Mouse (Mus musculus): ENCODE results near the gene Cnot6l. TPM values are rescaled to one million over a fixed set of nuclear protein-coding genes. Genes with fewer than 3 reads are reported as not detected.

Cnot6l gene
- polyA plus RNA-seq, 2 experiments = 16.5 to 25.8 TPM

GRCm38 (mm10) chr5:96162399-96163331 is 1.3 kb downstream of the Cnot6l start:
- H3K27ac ChIP-seq (replicated peaks; ENCODE audit: low read depth, low read length) = peak overlapping the region; percentile 98
- DNase-seq (ENCODE audit: low spot score) (peak; percentile 90), ATAC-seq (ENCODE audit: low FRiP score, low read depth) (peak; percentile 90)
- H3K4me3 ChIP-seq (replicated peaks; ENCODE audit: low read length) = peak overlapping the region; percentile 89
- no peaks in the 10 kb centered on the region for H3K36me3 ChIP-seq (ENCODE audit: control insufficient read depth, insufficient read depth, low read length)
- H3K4me2 ChIP-seq (replicated peaks; ENCODE audit: low read depth, low read length, severe bottlenecking) = peak overlapping the region; percentile 75
- H3K27me3 ChIP-seq (ENCODE audit: control insufficient read depth, insufficient read depth, low read length) = no peaks in the 10 kb centered on the region
- TF ChIP-seq POLR2A (IDR thresholded peaks at IDR 0.05; ENCODE audit: borderline replicate concordance, extremely low read depth, insufficient read depth, insufficient read length) = peak; percentile 82; the same call in 1 of the 2 replicates
- under 1% methylated on average over 56 of the region's 56 CpGs for WGBS
- H3K9me3 ChIP-seq (ENCODE audit: control insufficient read depth, low read length) = no peaks in the 10 kb centered on the region
- peak overlapping the region; percentile 97 for H3K9ac ChIP-seq (ENCODE audit: low read depth, low read length, severe bottlenecking)
- H3K4me1 ChIP-seq (ENCODE audit: control insufficient read depth, insufficient read depth, low read length) = peaks cover 7% of the 10 kb centered on the region

- Histone ChIP-seq H3K36me3 (ENCODE audit: control insufficient read depth, insufficient read depth, low read length) (no peaks in the 10 kb centered on the region), H3K4me1 (ENCODE audit: control insufficient read depth, insufficient read depth, low read length) (peaks cover 7% of the 10 kb centered on the region), H3K4me2 (replicated peaks; ENCODE audit: low read depth, low read length, severe bottlenecking) (peak overlapping the region; percentile 75), H3K27ac (replicated peaks; ENCODE audit: low read depth, low read length) (peak overlapping the region; percentile 98), H3K27me3 (ENCODE audit: control insufficient read depth, insufficient read depth, low read length) (no peaks in the 10 kb centered on the region), H3K4me3 (replicated peaks; ENCODE audit: low read length) (peak overlapping the region; percentile 89), H3K9ac (ENCODE audit: low read depth, low read length, severe bottlenecking) (peak overlapping the region; percentile 97), H3K9me3 (ENCODE audit: control insufficient read depth, low read length) (no peaks in the 10 kb centered on the region)
- peak; percentile 28 for DNase-seq (ENCODE audit: low spot score)
- TF ChIP-seq POLR2A (IDR thresholded peaks at IDR 0.05; ENCODE audit: borderline replicate concordance, extremely low read depth, insufficient read depth, insufficient read length) = no peak
- ATAC-seq (ENCODE audit: low FRiP score, low read depth) = peak; percentile 51
- WGBS = 0% methylated on average over 64 of the region's 114 CpGs
Measured at GRCm38 (mm10) chr5:96161578-96162398, 2.2 kb downstream of the Cnot6l start.

DNA sequence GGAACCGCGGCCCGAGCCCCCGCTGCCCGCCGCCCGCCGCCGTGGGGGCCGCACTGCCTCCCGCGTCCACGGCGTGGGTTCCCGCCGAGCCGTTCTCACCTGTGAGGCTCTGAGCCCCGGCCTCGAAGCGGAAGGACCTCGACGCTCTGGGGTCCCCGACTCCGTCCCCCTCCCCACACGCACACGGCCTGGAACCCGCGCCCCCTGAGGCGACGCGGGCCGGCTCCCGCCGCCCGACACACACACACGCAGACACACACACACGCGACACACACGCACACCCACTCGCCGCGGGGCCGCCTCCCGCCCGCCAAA is 2.8 kb downstream of the Cnot6l start:
- ATAC-seq (ENCODE audit: low FRiP score, low read depth) = peak; percentile 12; the same call in 1 of the 2 replicates
- WGBS = 0% methylated on average over 23 of the region's 45 CpGs
- Histone ChIP-seq H3K27ac (replicated peaks; ENCODE audit: low read depth, low read length) (peak overlapping the region; percentile 98), H3K9me3 (ENCODE audit: control insufficient read depth, low read length) (no peaks in the 10 kb centered on the region), H3K4me1 (ENCODE audit: control insufficient read depth, insufficient read depth, low read length) (peaks cover 7% of the 10 kb centered on the region), H3K27me3 (ENCODE audit: control insufficient read depth, insufficient read depth, low read length) (no peaks in the 10 kb centered on the region), H3K4me2 (replicated peaks; ENCODE audit: low read depth, low read length, severe bottlenecking) (peak overlapping the region; percentile 75), H3K36me3 (ENCODE audit: control insufficient read depth, insufficient read depth, low read length) (no peaks in the 10 kb centered on the region), H3K9ac (ENCODE audit: low read depth, low read length, severe bottlenecking) (peak overlapping the region; percentile 97), H3K4me3 (replicated peaks; ENCODE audit: low read length) (peak overlapping the region; percentile 89)
- no peak for DNase-seq (ENCODE audit: low spot score)
- TF ChIP-seq POLR2A (IDR thresholded peaks at IDR 0.05; ENCODE audit: borderline replicate concordance, extremely low read depth, insufficient read depth, insufficient read length) = no peak

DNA sequence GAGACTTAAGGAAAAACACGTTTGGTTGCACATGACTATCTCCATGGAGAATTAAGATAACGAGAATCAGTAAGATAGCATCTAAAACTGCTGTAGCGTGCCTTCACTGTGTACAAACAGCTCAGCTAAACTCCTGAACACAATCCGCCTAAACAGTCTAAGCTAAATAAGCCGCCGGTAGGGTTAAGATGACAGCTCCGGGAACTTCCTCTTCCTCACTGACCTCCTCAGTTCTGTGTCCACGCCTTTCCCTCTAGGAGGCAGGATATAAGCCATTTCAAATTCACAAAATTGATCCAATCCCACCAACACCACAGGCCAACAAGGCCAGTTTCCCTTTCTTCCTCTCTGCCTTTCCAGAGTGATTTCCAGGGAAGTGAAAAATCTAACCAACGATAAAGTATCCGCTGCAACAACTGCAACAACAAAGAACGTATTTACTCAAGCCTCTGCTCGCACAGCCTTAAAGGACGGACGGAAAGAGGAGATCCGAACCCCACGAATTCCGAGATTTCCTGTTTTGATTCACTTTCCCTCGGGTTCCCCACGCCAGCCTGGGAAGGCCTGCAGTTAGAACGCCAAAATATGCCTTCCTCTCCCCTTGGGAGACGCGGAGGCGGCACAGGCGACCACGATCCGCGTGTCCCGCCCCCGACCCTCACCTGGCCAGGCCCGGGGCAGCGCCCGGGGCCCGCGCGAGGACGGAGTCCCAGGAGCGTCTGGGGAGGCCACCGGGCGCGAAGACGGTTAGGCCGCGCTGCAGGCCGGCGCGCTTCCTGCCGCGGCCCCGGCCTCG is 3.3 kb downstream of the Cnot6l start:
- peak; percentile 23 for DNase-seq (ENCODE audit: low spot score)
- no peak for TF ChIP-seq POLR2A (IDR thresholded peaks at IDR 0.05; ENCODE audit: borderline replicate concordance, extremely low read depth, insufficient read depth, insufficient read length)
- under 1% methylated on average over 32 of the region's 50 CpGs for WGBS
- peak overlapping the region; percentile 75 for H3K4me2 ChIP-seq (replicated peaks; ENCODE audit: low read depth, low read length, severe bottlenecking)
- no peak for ATAC-seq (ENCODE audit: low FRiP score, low read depth)
- peaks cover 7% of the 10 kb centered on the region for H3K4me1 ChIP-seq (ENCODE audit: control insufficient read depth, insufficient read depth, low read length)
- H3K9ac ChIP-seq (ENCODE audit: low read depth, low read length, severe bottlenecking) = peak overlapping the region; percentile 97
- peak overlapping the region; percentile 98 for H3K27ac ChIP-seq (replicated peaks; ENCODE audit: low read depth, low read length)
- H3K27me3 ChIP-seq (ENCODE audit: control insufficient read depth, insufficient read depth, low read length) = no peaks in the 10 kb centered on the region
- H3K36me3 ChIP-seq (ENCODE audit: control insufficient read depth, insufficient read depth, low read length) = no peaks in the 10 kb centered on the region
- H3K9me3 ChIP-seq (ENCODE audit: control insufficient read depth, low read length) = no peaks in the 10 kb centered on the region
- H3K4me3 ChIP-seq (replicated peaks; ENCODE audit: low read length) = peak overlapping the region; percentile 89
